Mouse (Mus musculus) c-Kit-negative CD71-positive TER-119-positive erythroid progenitor cells, embryonic 14.5 days (primary cell): ENCODE results near the gene Il13ra1.

Source experiments
- DNase-seq: peaks from one replicate; pipeline ENCODE4 v3.0.0-alpha.2; 2013; ENCODE audit warnings: low read depth, low spot score

Gene Il13ra1

GRCm38 (mm10) chrX:36111622-36112421 is at the start of gene Il13ra1:
Gene Il13ra1, plus strand, starts transcription at chrX:36112110.
- no peak for DNase-seq

- no peak for DNase-seq
These were observed 37.9 kb upstream of the Il13ra1 start for GRCm38 (mm10) chrX:36073997-36074396.

GRCm38 (mm10) chrX:36077164-36077563 is 34.7 kb upstream of the Il13ra1 start:
- DNase-seq = no peak

GRCm38 (mm10) chrX:36082917-36083316 is 29.0 kb upstream of the Il13ra1 start:
- no peak for DNase-seq

- DNase-seq = no peak
These were observed 23.2 kb upstream of the Il13ra1 start for GRCm38 (mm10) chrX:36088464-36089256.

DNA sequence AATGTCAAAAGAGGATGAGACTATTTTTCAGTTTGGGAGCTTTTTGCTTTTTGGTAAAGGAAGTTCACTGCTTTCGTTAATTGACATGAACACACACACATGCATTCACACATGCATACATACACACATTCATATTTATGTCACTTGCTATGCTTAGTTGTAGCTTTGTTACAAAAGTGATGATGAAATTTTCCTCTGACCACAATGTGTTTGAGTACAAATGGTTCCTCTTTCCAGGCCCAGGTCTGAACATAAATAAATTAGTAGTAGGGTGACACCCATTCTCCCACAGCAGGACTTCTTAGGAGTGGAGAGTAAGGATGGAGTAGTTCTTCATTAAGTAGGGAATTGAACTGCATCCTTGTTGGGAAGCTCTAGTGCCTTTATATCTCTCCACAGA is 11.0 kb upstream of the Il13ra1 start:
- DNase-seq = no peak

GRCm38 (mm10) chrX:36101318-36101717 is 10.6 kb upstream of the Il13ra1 start:
- no peak for DNase-seq

DNA sequence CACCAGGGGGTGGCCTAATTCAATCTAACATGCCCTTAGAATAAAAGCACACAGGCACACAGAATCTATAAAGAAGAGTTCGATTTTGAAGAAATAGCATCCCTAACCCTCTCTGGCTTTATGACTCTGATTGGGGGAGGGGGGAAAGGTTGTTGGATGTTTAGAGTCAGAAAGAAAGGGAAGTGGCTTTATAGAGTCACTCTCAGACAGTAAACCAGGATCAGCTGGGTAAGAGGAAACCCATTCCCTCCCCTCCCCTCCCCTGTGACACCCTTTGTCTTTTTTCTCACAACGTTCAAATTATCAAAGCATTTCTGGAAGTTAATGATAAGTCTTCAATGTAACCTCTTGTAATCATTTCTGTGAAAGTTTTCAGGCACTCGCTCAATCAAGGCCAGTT is 3.3 kb upstream of the Il13ra1 start:
- DNase-seq = no peak

GRCm38 (mm10) chrX:36112422-36112750 is 476 bp downstream of the Il13ra1 start:
- DNase-seq = no peak

- no peak for DNase-seq
These were observed 3.3 kb downstream of the Il13ra1 start for GRCm38 (mm10) chrX:36115171-36115570.

GRCm38 (mm10) chrX:36129037-36129770 is 17.3 kb downstream of the Il13ra1 start:
- no peak for DNase-seq

GRCm38 (mm10) chrX:36129771-36130108 is 17.8 kb downstream of the Il13ra1 start:
- DNase-seq = no peak

DNA sequence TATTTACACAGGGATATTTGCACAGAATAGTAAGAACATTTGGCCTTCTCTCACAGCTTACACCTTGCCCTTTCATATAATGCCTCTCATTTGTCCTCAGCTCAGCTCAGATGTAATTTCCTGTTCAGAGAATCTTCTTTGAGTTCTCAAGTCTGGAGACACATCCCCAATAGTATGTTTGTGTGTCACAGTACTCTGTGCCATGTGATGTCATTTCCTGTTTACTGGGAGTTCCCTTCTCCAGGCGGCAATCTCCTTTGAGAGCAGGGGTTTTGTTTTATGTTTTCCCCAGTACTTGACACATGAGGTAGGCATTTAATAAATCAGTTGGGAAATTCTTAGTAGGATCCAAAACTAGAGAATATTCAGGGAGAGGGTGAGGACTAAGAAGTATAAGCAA is 24.4 kb downstream of the Il13ra1 start:
- no peak for DNase-seq

DNA sequence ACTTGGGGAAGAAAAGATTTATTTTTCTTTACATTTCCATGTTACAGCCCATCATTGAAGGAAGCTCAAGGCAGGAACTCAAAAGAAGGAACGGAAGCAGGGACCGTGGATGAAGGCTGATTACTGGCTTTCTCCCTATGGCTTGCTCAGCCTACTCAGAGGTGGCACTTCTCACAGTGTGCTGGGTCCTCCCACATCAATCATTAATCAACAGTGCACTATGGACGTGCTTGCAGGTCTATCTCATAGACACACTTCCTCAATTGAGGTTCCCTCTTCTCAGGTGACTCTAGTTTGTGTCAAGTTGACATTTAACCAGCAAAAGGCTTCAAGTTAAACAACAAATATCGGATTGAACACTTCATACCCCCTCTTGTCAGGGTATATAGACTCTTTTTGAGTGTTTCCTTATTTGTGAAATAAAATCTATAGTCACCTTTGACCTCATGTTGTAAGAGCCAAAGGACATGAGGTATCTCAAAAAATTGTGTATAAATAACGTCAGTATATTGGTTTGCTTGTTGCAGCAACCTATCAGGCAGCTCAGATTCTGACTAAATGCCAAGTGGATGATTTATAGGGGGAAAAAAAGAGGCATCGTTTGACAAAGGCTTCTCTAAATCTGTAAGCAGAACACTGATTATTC is 30.2 kb downstream of the Il13ra1 start:
- DNase-seq = no peak

DNA sequence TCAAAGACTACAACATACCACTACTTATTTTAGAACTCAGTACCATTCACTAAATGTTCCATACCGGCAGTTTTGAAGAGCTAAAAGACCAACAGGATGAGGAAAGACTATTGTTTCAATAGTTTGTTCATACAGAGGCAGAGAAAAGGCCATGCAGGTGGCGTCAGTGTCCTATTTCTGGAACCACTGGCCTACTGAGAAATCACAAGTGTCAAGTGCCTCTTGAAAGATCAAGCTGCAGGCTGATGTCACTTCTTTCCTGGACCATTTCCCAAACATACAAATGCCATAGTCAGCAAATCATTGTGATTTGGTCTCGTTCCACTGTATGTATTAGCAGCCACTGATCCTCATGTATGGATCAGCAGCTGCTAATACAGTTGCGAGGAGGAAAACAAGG is 34.8 kb downstream of the Il13ra1 start:
- DNase-seq = no peak

GRCm38 (mm10) chrX:36150100-36150499 is 38.2 kb downstream of the Il13ra1 start:
- DNase-seq = no peak

DNA sequence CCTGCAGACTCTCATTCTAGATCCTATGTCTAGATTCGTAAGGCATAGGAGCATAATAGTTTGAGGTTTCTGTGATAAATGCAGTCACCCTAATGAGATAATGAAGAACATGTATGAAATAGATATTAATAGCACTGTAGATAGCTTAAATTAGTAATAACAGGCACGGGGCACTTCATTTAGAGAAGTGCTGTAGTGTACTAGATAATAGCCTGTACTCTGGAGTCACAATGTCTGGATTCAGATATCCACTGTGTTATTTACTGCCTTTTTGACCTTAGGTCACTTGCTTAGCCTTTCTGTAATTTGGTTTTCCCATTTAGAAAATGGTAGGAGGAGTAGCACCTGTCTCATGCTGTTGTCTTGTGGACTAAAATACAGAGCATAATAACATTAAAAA is 44.8 kb downstream of the Il13ra1 start:
- DNase-seq = no peak

GRCm38 (mm10) chrX:36161567-36161966 is 49.7 kb downstream of the Il13ra1 start:
- no peak for DNase-seq

- no peak for DNase-seq
These were observed 71.7 kb downstream of the Il13ra1 start for GRCm38 (mm10) chrX:36183625-36184024.

GRCm38 (mm10) chrX:36186036-36186435 is 74.1 kb downstream of the Il13ra1 start:
- no peak for DNase-seq

DNA sequence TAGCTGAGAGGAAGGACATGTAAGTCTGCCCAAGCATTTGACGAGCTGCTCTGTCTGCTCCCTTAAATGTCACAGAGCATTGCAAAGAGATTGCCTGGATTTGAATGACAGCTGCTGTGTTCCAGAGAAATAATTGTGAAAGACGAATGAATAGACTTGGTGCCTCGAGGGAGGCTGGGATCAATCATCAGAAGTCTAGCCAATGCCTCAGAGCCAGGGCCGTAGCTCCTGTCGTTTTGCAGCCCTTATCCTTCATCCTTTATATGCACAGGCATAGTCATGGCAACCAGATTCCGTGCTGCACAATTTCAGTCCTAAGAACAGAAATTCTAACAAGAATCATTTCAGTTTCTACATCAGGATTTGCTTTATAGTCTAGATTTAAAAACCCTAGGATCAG is 74.5 kb downstream of the Il13ra1 start:
- DNase-seq = no peak

GRCm38 (mm10) chrX:36193951-36194350 is 82.0 kb downstream of the Il13ra1 start:
- DNase-seq = no peak
